Mouse (Mus musculus) lung, postnatal 0 days (tissue): ENCODE data around the gene Lmo2. TPM values are rescaled to one million over a fixed set of nuclear protein-coding genes. Genes with fewer than 3 reads are reported as not detected.

Source experiments
- ATAC-seq: fragments of 200-750 bp; cut with Nextera tagmentation; 2 replicates; pipeline ENCODE4 v1.8.0; 2017; ENCODE audit warnings: moderate library complexity
- DNase-seq: peaks from one replicate; pipeline ENCODE4 v3.0.0-alpha.2; 2016; ENCODE audit warnings: low spot score
- H3K27ac ChIP-seq: fragments of 300-500 bp; sonication (generic); 2 replicates; pipeline ENCODE4 v1.5.1; 2014; ENCODE audit warnings: antibody characterized with exemption, mild to moderate bottlenecking, low read length, mixed read lengths
- H3K27me3 ChIP-seq: fragments of 300-500 bp; sonication (generic); replicated peaks from 2 replicates; pipeline ENCODE4 v1.6.1; 2014; ENCODE audit warnings: low read length, mixed read lengths; ENCODE audit not compliant: insufficient read depth
- H3K36me3 ChIP-seq: fragments of 300-500 bp; sonication (generic); 2 replicates; pipeline ENCODE4 v1.6.1; 2014; ENCODE audit warnings: low read length, mixed read lengths; ENCODE audit not compliant: insufficient read depth
- H3K4me1 ChIP-seq: fragments of 300-500 bp; sonication (generic); 2 replicates; pipeline ENCODE4 v1.6.1; 2014; ENCODE audit warnings: antibody characterized with exemption, low read depth, low read length, mixed read lengths; ENCODE audit not compliant: insufficient read depth
- H3K4me2 ChIP-seq: fragments of 300-500 bp; sonication (generic); replicated peaks from 2 replicates; pipeline ENCODE4 v1.6.1; 2014; ENCODE audit warnings: low read depth, mild to moderate bottlenecking, low read length, moderate library complexity, mixed read lengths
- H3K4me3 ChIP-seq: fragments of 300-500 bp; sonication (generic); 2 replicates; pipeline ENCODE4 v1.5.1; 2014; ENCODE audit warnings: low read depth, low read length
- H3K9ac ChIP-seq: fragments of 300-500 bp; sonication (generic); replicated peaks from 2 replicates; pipeline ENCODE4 v1.6.1; 2014; ENCODE audit warnings: low read depth, mild to moderate bottlenecking
- H3K9me3 ChIP-seq: fragments of 300-500 bp; sonication (generic); 2 replicates; pipeline ENCODE4 v1.6.1; 2016; ENCODE audit warnings: low read length, mixed read lengths
- CTCF ChIP-seq: IDR thresholded peaks from 2 replicates; pipeline ENCODE4 v1.5.1; 2016; ENCODE audit warnings: antibody characterized with exemption, mild to moderate bottlenecking
- EP300 ChIP-seq: IDR thresholded peaks from 2 replicates; pipeline ENCODE4 v1.6.1; 2016; ENCODE audit warnings: antibody characterized with exemption, mild to moderate bottlenecking, control low read depth
- WGBS: fragments of 180-500 bp; shearing (Covaris S2); extraction: QIAGEN DNeasy Blood & Tissue Kit; methylation state at CpG from one replicate; pipeline ENCODE4 v1.1.7; 2014; 5-methylcytosine and 5-hydroxymethylcytosine counted together
- polyA plus RNA-seq: library from polyadenylated mRNA; unstranded; fragments of >200 nt; fragmentation: Nextera tagmentation; extraction: Ambion mirVana; gene quantifications from 2 replicates; pipeline ENCODE4 v1.2.1, GENCODE M21; 2015

Gene Lmo2
- polyA plus RNA-seq, 1 experiment from 2014 or later = 30.6 TPM

DNA sequence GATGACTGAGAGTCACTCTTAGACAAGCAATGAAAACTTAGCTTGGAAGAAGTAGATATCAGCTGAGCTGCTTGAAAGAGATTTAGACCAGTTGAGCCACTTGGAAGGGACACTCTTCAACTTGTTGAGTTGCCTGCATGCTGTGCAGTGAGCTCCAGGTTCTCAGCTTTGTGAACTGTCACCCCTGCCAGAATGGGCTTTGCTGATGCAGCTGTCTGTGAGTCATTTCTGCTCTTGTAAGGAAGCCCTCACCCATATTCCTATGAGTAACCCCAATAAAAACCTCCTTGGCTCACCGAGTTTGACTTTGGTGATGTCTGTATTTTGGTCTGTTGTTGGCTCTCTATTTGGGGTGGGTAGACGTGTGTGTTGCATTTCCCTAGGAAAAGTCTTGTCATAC, 39.4 kb upstream of the Lmo2 start:
- DNase-seq (no peak), ATAC-seq (no peak)
- H3K4me2 ChIP-seq = no peak overlapping the region
- H3K27me3 ChIP-seq = no peaks in the 10 kb centered on the region
- 76% methylated on average over 2 of the region's 2 CpGs for WGBS
- no peak overlapping the region for H3K27ac ChIP-seq
- H3K4me3 ChIP-seq = no peak overlapping the region
- no peaks in the 10 kb centered on the region for H3K36me3 ChIP-seq
- no peaks in the 10 kb centered on the region for H3K4me1 ChIP-seq
- no peak for TF ChIP-seq EP300
- TF ChIP-seq CTCF = no peak
- no peak overlapping the region for H3K9ac ChIP-seq
- no peaks in the 10 kb centered on the region for H3K9me3 ChIP-seq

- Histone ChIP-seq H3K27ac (no peak overlapping the region), H3K4me2 (no peak overlapping the region), H3K9me3 (no peaks in the 10 kb centered on the region), H3K9ac (no peak overlapping the region), H3K36me3 (no peaks in the 10 kb centered on the region), H3K4me3 (no peak overlapping the region), H3K27me3 (no peaks in the 10 kb centered on the region), H3K4me1 (no peaks in the 10 kb centered on the region)
- 86% methylated on average over 6 of the region's 6 CpGs for WGBS
- TF ChIP-seq CTCF = no peak
- no peak for TF ChIP-seq EP300
- ATAC-seq (no peak), DNase-seq (no peak)
Measured at GRCm38 (mm10) chr2:103919488-103919887, 38.3 kb upstream of the Lmo2 start.

DNA sequence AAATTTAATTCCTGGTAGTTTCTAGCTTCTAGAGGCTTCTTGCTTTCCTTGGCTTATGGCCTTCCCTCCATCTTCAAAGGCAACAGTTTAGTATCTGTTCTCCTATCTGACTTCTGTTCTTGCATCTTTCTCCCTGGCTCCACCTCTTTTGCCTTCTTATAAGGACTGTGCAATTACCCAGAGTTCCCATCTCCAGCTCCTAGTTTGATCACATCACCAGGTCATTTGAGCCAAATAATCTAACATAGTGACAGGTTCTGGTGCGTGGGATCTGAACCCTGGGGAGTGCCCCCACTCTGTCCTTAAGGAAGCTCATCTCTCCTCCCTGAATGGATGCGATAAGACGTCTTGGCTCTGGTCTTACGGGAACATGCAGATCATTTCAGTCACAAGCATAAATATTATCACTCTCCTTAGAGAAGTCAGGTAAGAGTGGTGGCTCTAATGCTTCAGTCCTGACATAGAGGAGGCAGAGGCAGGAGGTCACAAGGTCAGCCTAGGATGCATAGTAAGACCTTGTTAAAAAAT, 31.1 kb upstream of the Lmo2 start:
- no peaks in the 10 kb centered on the region for H3K36me3 ChIP-seq
- ATAC-seq (no peak), DNase-seq (no peak)
- H3K9ac ChIP-seq = no peak overlapping the region
- H3K4me3 ChIP-seq = no peak overlapping the region
- H3K27ac ChIP-seq = no peak overlapping the region
- no peaks in the 10 kb centered on the region for H3K4me1 ChIP-seq
- no peak overlapping the region for H3K4me2 ChIP-seq
- WGBS = 89% methylated on average over 4 of the region's 4 CpGs
- TF ChIP-seq CTCF (no peak), EP300 (no peak)
- H3K9me3 ChIP-seq = no peaks in the 10 kb centered on the region
- H3K27me3 ChIP-seq = no peaks in the 10 kb centered on the region

DNA sequence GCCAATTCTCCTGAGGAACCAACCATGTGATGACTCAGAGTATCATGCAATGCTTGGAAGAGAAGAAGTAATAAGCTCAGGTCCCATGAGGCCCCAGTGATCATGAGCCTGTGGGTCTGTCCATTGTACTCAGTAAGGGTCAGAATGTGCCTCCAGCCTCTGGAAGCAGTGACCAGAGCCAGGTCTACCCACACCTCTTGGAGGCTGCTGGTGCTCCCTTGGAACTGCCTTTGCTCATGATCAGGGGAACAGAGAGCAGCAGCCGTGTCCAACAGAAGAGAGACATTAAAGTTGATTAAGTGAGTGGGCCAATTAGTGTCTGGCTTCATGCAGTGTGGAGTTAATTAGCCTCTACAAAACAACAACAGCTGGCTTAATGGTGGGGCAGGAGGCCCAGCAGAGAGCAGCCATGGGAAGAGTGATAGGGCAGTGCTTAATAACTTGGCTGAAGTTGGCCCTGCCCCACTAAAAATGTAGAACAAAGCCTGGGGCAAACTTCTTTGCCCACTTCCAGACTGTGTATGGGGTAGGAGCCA, 30.1 kb upstream of the Lmo2 start:
- H3K27me3 ChIP-seq = no peaks in the 10 kb centered on the region
- no peak overlapping the region for H3K4me3 ChIP-seq
- peak; percentile 47 for ATAC-seq
- no peak overlapping the region for H3K27ac ChIP-seq
- no peaks in the 10 kb centered on the region for H3K4me1 ChIP-seq
- no peak overlapping the region for H3K4me2 ChIP-seq
- WGBS = 53% methylated on average over 1 of the region's 1 CpGs
- no peaks in the 10 kb centered on the region for H3K36me3 ChIP-seq
- H3K9ac ChIP-seq = no peak overlapping the region
- H3K9me3 ChIP-seq = no peaks in the 10 kb centered on the region
- TF ChIP-seq EP300 (no peak), CTCF (no peak)
- no peak for DNase-seq

DNA sequence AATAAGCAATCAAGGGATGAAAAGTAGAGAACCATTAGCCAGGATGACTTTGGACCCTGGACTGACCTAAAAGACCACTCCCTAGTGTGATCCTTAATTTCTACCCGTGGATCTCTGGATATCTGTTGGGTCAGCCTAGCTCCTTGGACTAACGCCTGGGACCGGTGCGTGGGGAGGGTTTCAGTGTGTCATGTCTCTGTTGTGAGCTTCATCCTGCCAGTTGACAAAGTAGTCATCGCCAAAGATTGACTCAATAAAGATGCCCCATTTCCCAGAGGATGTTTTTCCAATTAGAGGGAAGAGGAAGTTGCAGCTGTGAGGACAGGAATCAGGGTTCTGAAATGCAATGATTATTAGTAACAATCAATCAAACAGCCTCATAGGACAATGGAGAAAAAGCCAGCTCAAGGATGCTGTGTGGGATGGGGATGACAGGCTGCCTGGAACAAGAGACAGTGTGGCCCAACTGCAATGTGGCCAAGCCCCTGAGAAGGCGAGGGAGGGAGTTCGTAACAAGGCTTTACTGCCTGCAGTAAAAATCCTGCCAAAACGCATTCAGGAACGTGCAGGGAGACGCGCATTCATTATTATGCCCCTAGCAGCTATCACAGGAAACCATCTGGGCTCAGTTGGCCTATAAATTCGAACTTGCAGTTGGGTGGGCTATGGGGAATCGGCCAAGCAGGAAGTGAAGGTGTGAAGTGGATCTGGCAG, 27.3 kb upstream of the Lmo2 start:
- no peaks in the 10 kb centered on the region for H3K27me3 ChIP-seq
- WGBS = 35% methylated on average over 13 of the region's 13 CpGs
- ATAC-seq (peak; percentile 40; the same call in 1 of the 2 replicates), DNase-seq (peak; percentile 39)
- H3K4me1 ChIP-seq = no peaks in the 10 kb centered on the region
- no peak overlapping the region for H3K4me2 ChIP-seq
- no peaks in the 10 kb centered on the region for H3K36me3 ChIP-seq
- H3K9ac ChIP-seq = no peak overlapping the region
- TF ChIP-seq CTCF (no peak), EP300 (no peak)
- H3K4me3 ChIP-seq = no peak overlapping the region
- H3K27ac ChIP-seq = no peak overlapping the region
- H3K9me3 ChIP-seq = no peaks in the 10 kb centered on the region

DNA sequence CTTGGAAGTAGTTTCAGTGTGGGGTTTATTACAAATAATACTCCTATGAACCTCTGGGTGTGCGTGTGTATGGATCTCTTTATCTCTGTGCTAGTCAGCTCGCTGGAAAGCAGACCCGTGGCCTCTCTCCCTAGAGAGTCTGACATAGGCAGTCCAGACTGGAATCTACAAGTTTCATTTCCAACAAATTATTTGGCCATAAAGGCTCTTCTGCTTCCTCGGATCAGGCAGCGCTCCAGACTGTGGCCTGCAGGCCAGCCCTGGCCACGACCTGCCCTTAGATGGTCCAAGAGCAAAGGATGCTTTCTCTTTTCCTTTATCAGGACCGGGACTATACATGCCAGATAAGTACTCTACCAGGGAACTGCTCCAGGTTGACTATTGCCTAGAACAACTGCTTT, 26.3 kb upstream of the Lmo2 start:
- no peaks in the 10 kb centered on the region for H3K27me3 ChIP-seq
- no peak overlapping the region for H3K4me2 ChIP-seq
- no peaks in the 10 kb centered on the region for H3K9me3 ChIP-seq
- H3K36me3 ChIP-seq = no peaks in the 10 kb centered on the region
- no peaks in the 10 kb centered on the region for H3K4me1 ChIP-seq
- ATAC-seq (no peak), DNase-seq (no peak)
- no peak overlapping the region for H3K4me3 ChIP-seq
- no peak overlapping the region for H3K27ac ChIP-seq
- no peak for TF ChIP-seq CTCF
- TF ChIP-seq EP300 = no peak
- 57% methylated on average over 7 of the region's 7 CpGs for whole genome bisulfite sequencing
- H3K9ac ChIP-seq = no peak overlapping the region
